Mouse (Mus musculus) CD4-positive, CD25-positive, alpha-beta regulatory T cell, adult 4 months (primary cell): Measurements from ENCODE around the gene Cd38. TPM values are rescaled to one million over a fixed set of nuclear protein-coding genes. Genes with fewer than 3 reads are reported as not detected.
"Not testable (repeated sequence)": the region's sequence is repeated elsewhere in the genome, so short reads cannot be mapped to it uniquely, and the experiment has no call there.

Source experiments
- ATAC-seq: one replicate; pipeline ENCODE4 v1.8.0; 2017
- polyA plus RNA-seq, 2 experiments: library from polyadenylated mRNA; unstranded; fragments of 100-300 nt; shearing (Covaris generic); gene quantifications; one replicate each; pipeline ENCODE4 v1.2.1; 2017

The Cd38 gene
- polyA plus RNA-seq, 2 experiments from 2014 or later: 38.2 to 46.2 TPM

- no peak for ATAC-seq
These were observed 8.3 kb upstream of the Cd38 start for GRCm38 (mm10) chr5:43860096-43860495.

GRCm38 (mm10) chr5:43860670-43861431 is 7.5 kb upstream of the Cd38 start:
- no peak for ATAC-seq

- no peak for ATAC-seq
These were observed 4.7 kb upstream of the Cd38 start for GRCm38 (mm10) chr5:43863642-43864041.

GRCm38 (mm10) chr5:43865316-43865715 is 3.0 kb upstream of the Cd38 start:
- ATAC-seq: no peak

GRCm38 (mm10) chr5:43868711-43869600 is 603 bp downstream of the Cd38 start:
- peak; percentile 64 for ATAC-seq

- ATAC-seq: peak; percentile 38
These were observed 3.5 kb downstream of the Cd38 start for GRCm38 (mm10) chr5:43871845-43872244.

- no peak for ATAC-seq
These were observed 4.3 kb downstream of the Cd38 start for GRCm38 (mm10) chr5:43872652-43873051.

GRCm38 (mm10) chr5:43882034-43882433 is 13.7 kb downstream of the Cd38 start:
- ATAC-seq: no peak

GRCm38 (mm10) chr5:43885060-43885820 is 16.9 kb downstream of the Cd38 start:
- no peak for ATAC-seq

- peak; percentile 58 for ATAC-seq
These were observed 24.0 kb downstream of the Cd38 start for GRCm38 (mm10) chr5:43892386-43892785.

- peak; percentile 51 for ATAC-seq
These were observed 25.8 kb downstream of the Cd38 start for GRCm38 (mm10) chr5:43894113-43894512.

GRCm38 (mm10) chr5:43895931-43896330 is 27.6 kb downstream of the Cd38 start:
- no peak for ATAC-seq

GRCm38 (mm10) chr5:43904685-43905084 is 36.3 kb downstream of the Cd38 start:
- ATAC-seq: no peak

- ATAC-seq: no peak
These were observed 40.9 kb downstream of the Cd38 start for GRCm38 (mm10) chr5:43909213-43909612.

GRCm38 (mm10) chr5:43910006-43910405 is 41.7 kb downstream of the Cd38 start:
- no peak for ATAC-seq

- ATAC-seq: not testable (repeated sequence)
These were observed 44.5 kb downstream of the Cd38 start, which contains the start of gene Gm7879 for GRCm38 (mm10) chr5:43912844-43913243. Gene Gm7879 (plus strand): TSS chr5:43913144.

GRCm38 (mm10) chr5:43915261-43915886 is 47.0 kb downstream of the Cd38 start:
- peak; percentile 43 for ATAC-seq

GRCm38 (mm10) chr5:43921877-43922276 is 53.5 kb downstream of the Cd38 start:
- ATAC-seq: no peak

GRCm38 (mm10) chr5:43923933-43924332 is 55.6 kb downstream of the Cd38 start:
- peak; percentile 86 for ATAC-seq

- no peak for ATAC-seq
These were observed 59.4 kb downstream of the Cd38 start for GRCm38 (mm10) chr5:43927729-43928128.

- ATAC-seq: no peak
These were observed 64.9 kb downstream of the Cd38 start for GRCm38 (mm10) chr5:43933269-43933668.

- ATAC-seq: peak; percentile 9
These were observed 79.1 kb downstream of the Cd38 start for GRCm38 (mm10) chr5:43947330-43947977.
